Comparison of ENCODE assay signal across 9 mouse cellular contexts in the genomic region with DNA sequence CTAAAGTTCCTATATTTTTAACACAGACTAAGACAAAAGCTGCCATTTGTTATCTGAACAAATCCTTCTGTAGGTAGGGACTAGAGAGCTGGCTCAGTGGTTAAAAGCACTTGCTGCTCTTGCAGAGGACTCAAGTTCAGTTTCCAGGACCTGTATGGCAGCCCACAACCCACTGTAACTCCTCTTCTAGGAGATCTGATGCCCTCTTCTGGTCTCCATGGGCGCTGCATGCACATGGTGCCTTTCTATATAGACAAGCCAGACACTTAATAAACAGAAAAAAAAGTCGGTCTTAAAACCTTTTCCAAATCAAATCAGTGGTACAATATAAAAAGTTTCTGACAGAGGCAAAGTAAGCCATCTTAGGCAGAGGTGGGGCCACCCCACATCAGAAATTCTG. TPM values are rescaled to one million over a fixed set of nuclear protein-coding genes. Genes with fewer than 3 reads are reported as not detected.
DNase-seq lines count a peak whose midpoint lies in the region; ATAC-seq and TF ChIP-seq lines count a peak whose summit lies in the region.
"Had no signal": no experiment of that assay in that cellular context is flagged by ENCODE, and none has a peak within 500 bp of the region (broad histone marks: within the 10 kb centered on the region; RNA-seq: fewer than 3 reads in every experiment).

No protein-coding gene starts in this region.

- no peak for ATAC-seq in hindbrain, embryonic 11.5 days (ENCODE audit: low FRiP score)
- ATAC-seq in hindbrain, embryonic 14.5 days (ENCODE audit: low FRiP score), result no peak
- ATAC-seq in liver, embryonic 14.5 days (ENCODE audit: insufficient read depth), result no peak

- H3K27ac ChIP-seq in hindbrain, embryonic 11.5 days (ENCODE audit: low read depth, low read length), result no peak overlapping the region
- H3K27ac ChIP-seq in hindbrain, embryonic 14.5 days, result no peak overlapping the region
- no peak overlapping the region for H3K27ac ChIP-seq in liver, embryonic 14.5 days

- TF ChIP-seq CTCF in liver, embryonic 14.5 days (IDR thresholded peaks at IDR 0.05; ENCODE audit: low read depth), result peak; percentile 59

- WGBS in hindbrain, embryonic 11.5 days, result 44% methylated on average over 2 of the region's 2 CpGs
- WGBS in hindbrain, embryonic 14.5 days, result 49% methylated on average over 2 of the region's 2 CpGs
- 21% methylated on average over 2 of the region's 2 CpGs for WGBS in liver, embryonic 14.5 days (ENCODE audit: insufficient replicate concordance)

- no peak overlapping the region for H3K4me2 ChIP-seq in hindbrain, embryonic 11.5 days (replicated peaks; ENCODE audit: low read depth, low read length)
- H3K4me2 ChIP-seq in hindbrain, embryonic 14.5 days (replicated peaks), result no peak overlapping the region
- H3K4me2 ChIP-seq in liver, embryonic 14.5 days (ENCODE audit: low read depth), result no peak overlapping the region

- H3K27me3 ChIP-seq in hindbrain, embryonic 11.5 days (ENCODE audit: control insufficient read depth, insufficient read depth, low read length), result no peaks in the 10 kb centered on the region
- no peaks in the 10 kb centered on the region for H3K27me3 ChIP-seq in hindbrain, embryonic 14.5 days (ENCODE audit: control insufficient read depth, insufficient read depth, low read length)
- no peaks in the 10 kb centered on the region for H3K27me3 ChIP-seq in liver, embryonic 14.5 days (ENCODE audit: control insufficient read depth, insufficient read depth, low read length)

- TF ChIP-seq EP300 in liver, embryonic 14.5 days (IDR thresholded peaks at IDR 0.05; ENCODE audit: low read depth), result no peak

- no peaks in the 10 kb centered on the region for H3K4me1 ChIP-seq in hindbrain, embryonic 11.5 days (replicated peaks; ENCODE audit: control insufficient read depth, insufficient read depth, low read length)
- peaks cover 25% of the 10 kb centered on the region for H3K4me1 ChIP-seq in hindbrain, embryonic 14.5 days (replicated peaks; ENCODE audit: control insufficient read depth, insufficient read depth, low read length)
- H3K4me1 ChIP-seq in liver, embryonic 14.5 days (replicated peaks; ENCODE audit: control insufficient read depth in 2 of 2, insufficient read depth in 2 of 2, low read length in 1 of 2), result peaks cover 0 to 10% of the 10 kb centered on the region in 2 experiments; a peak in 2 of 4 replicates

- H3K9ac ChIP-seq in hindbrain, embryonic 11.5 days (ENCODE audit: low read depth, low read length), result no peak overlapping the region
- H3K9ac ChIP-seq in hindbrain, embryonic 14.5 days, result no peak overlapping the region
- H3K9ac ChIP-seq in liver, embryonic 14.5 days (replicated peaks), result no peak overlapping the region

- no peaks in the 10 kb centered on the region for H3K36me3 ChIP-seq in hindbrain, embryonic 11.5 days (ENCODE audit: control insufficient read depth, insufficient read depth, low read length)
- no peaks in the 10 kb centered on the region; the same call in 1 of the 2 replicates for H3K36me3 ChIP-seq in hindbrain, embryonic 14.5 days (replicated peaks; ENCODE audit: control insufficient read depth, insufficient read depth)
- peaks cover under 1% of the 10 kb centered on the region for H3K36me3 ChIP-seq in liver, embryonic 14.5 days (replicated peaks; ENCODE audit: control insufficient read depth, insufficient read depth, low read depth)

- peak; percentile 70 for DNase-seq in hindbrain, embryonic 11.5 days (ENCODE audit: low spot score)
- no peak for DNase-seq in hindbrain, embryonic 14.5 days (ENCODE audit: low spot score)
- DNase-seq in B cell, adult 2 months, result peak; percentile 75 to 79
- peak; percentile 67 for DNase-seq in NIH3T3 (ENCODE audit: low read depth)
- peak; percentile 63 for DNase-seq in embryo, embryonic 11 days
- DNase-seq in liver, embryonic 14.5 days (ENCODE audit: low read depth in 3 of 3, low spot score in 3 of 3), result no peak
- DNase-seq in spleen, postnatal 4 days (ENCODE audit: low spot score in 2 of 2), result peak; percentile 55 to 80
- no peak for DNase-seq in ovary, postnatal 10 days (ENCODE audit: low spot score)

- H3K4me3 ChIP-seq in hindbrain, embryonic 11.5 days (ENCODE audit: low read depth, low read length), result no peak overlapping the region
- no peak overlapping the region for H3K4me3 ChIP-seq in hindbrain, embryonic 14.5 days (replicated peaks; ENCODE audit: low read length)
- H3K4me3 ChIP-seq in liver, embryonic 14.5 days (ENCODE audit: insufficient read depth in 1 of 2, low read depth in 2 of 2, low read length in 2 of 2), result no peak overlapping the region

- no peaks in the 10 kb centered on the region for H3K9me3 ChIP-seq in hindbrain, embryonic 11.5 days (ENCODE audit: control insufficient read depth, low read length)
- H3K9me3 ChIP-seq in hindbrain, embryonic 14.5 days (ENCODE audit: control insufficient read depth, low read length), result no peaks in the 10 kb centered on the region
- no peaks in the 10 kb centered on the region for H3K9me3 ChIP-seq in liver, embryonic 14.5 days (ENCODE audit: control insufficient read depth, low read length)

RNA-seq across cellular contexts. Expression of a gene that starts 5.1 kb away (rescaled TPM):
- polyA plus RNA-seq in hindbrain, embryonic 11.5 days (2014; fragmentation: Nextera tagmentation; extraction: Ambion mirVana), result 108 and 151 TPM in 2 replicates
- 111 and 130 TPM in 2 replicates for polyA plus RNA-seq in hindbrain, embryonic 14.5 days (2014; fragmentation: Nextera tagmentation; extraction: Ambion mirVana)
- 22.5 and 35.0 TPM in 2 replicates for polyA plus RNA-seq in liver, embryonic 14.5 days (2012; rRNA removed)
- polyA plus RNA-seq in liver, embryonic 14.5 days (2014; fragmentation: Nextera tagmentation; extraction: Ambion mirVana), result 53.0 and 59.2 TPM in 2 replicates

RNA-seq across cellular contexts. Expression of a gene that starts 52.1 kb away (rescaled TPM):
- polyA plus RNA-seq in hindbrain, embryonic 11.5 days (2014; fragmentation: Nextera tagmentation; extraction: Ambion mirVana), result 0.63 and 0.76 TPM in 2 replicates
- polyA plus RNA-seq in hindbrain, embryonic 14.5 days (2014; fragmentation: Nextera tagmentation; extraction: Ambion mirVana), result 0.59 and 1.3 TPM in 2 replicates
- polyA plus RNA-seq in liver, embryonic 14.5 days (2012; rRNA removed), result not detected in 2 replicates
- polyA plus RNA-seq in liver, embryonic 14.5 days (2014; fragmentation: Nextera tagmentation; extraction: Ambion mirVana), result not detected in 2 replicates
- polyA plus RNA-seq: liver, embryonic 16.5 days had no signal

Comparison
In these comparisons a context has a peak if more than half of its experiments do, and no peak if none do; other contexts are left out.
1. DNase-seq: peak in hindbrain, embryonic 11.5 days (single experiment), B cell, adult 2 months (2 of 2), NIH3T3 (single experiment), embryo, embryonic 11 days (single experiment) and spleen, postnatal 4 days (2 of 2); none in hindbrain, embryonic 14.5 days (single experiment), liver, embryonic 14.5 days (0 of 3) and ovary, postnatal 10 days (single experiment).